ENCODE assay signal across 8 mouse cellular contexts in the genomic region with DNA sequence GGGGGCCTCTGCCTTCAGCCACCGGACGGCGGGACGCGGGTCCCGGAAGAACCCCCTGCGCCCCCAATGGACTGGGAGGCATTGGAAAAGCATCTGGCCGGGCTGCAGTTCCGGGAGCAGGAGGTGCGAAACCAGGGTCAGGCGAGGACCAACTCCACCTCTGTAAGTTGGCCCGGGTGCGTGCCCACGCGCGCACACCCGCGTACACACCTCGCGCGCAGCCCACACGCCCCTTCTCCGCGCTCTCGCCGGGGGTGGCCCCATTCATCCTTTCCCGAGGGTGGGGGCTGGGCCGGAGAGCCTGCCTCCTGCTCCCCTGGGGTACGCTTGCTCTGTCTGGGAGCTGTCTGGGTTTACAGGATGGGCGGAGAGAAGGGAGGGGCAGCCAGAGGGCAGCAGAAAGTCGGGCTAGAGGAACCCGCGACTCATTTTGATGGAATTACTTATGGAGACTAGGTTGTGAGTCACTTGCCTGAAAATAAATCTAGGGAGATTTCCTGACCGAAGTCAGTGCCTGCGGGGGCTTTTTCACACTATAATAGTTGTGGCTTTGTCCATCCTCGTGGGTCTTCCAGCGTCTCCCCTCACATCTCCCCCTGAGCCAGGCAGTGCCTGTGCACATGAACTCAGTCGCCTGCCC.
DNase-seq lines count a peak whose midpoint lies in the region; ATAC-seq lines count a peak whose summit lies in the region.

No protein-coding gene starts in this region.

- DNase-seq in ES-CJ7 (ENCODE audit: low read depth, low spot score): peak; percentile 57
- peak; percentile 13 to 18 for DNase-seq in adrenal gland, postnatal 4 days (ENCODE audit: low spot score in 2 of 2)
- peak; percentile 69 for DNase-seq in fibroblast of lung, adult 2 months (ENCODE audit: low read depth)
- peak; percentile 74 for DNase-seq in neural tube, embryonic 11.5 days (ENCODE audit: low spot score)

- under 1% methylated on average over 37 of the region's 38 CpGs for WGBS in heart, embryonic 11.5 days (ENCODE audit: insufficient replicate concordance)
- under 1% methylated on average over 38 of the region's 38 CpGs for WGBS in kidney, embryonic 16.5 days
- WGBS in liver, embryonic 12.5 days (ENCODE audit: insufficient replicate concordance): under 1% methylated on average over 38 of the region's 38 CpGs
- WGBS in neural tube, embryonic 11.5 days: under 1% methylated on average over 36 of the region's 38 CpGs

- ATAC-seq in heart, embryonic 11.5 days (replicated peaks; ENCODE audit: insufficient number of reproducible peaks, low FRiP score, low TSS enrichment): peak; percentile 35; the same call in 1 of the 2 replicates
- peak; percentile 28 for ATAC-seq in kidney, embryonic 16.5 days (ENCODE audit: low FRiP score, low TSS enrichment)
- ATAC-seq in liver, embryonic 12.5 days: no peak
- peak; percentile 52 for ATAC-seq in neural tube, embryonic 11.5 days (ENCODE audit: insufficient read depth, low FRiP score, low TSS enrichment)
- no peak for ATAC-seq in CD4-positive, CD25-positive, alpha-beta regulatory T cell, adult 4 months

- H3K4me1 ChIP-seq in heart, embryonic 11.5 days (ENCODE audit: control insufficient read depth, insufficient read depth, low read length): peaks cover 25% of the 10 kb centered on the region
- peaks cover 41% of the 10 kb centered on the region for H3K4me1 ChIP-seq in kidney, embryonic 16.5 days (ENCODE audit: insufficient read depth, low read length)
- peaks cover 54% of the 10 kb centered on the region for H3K4me1 ChIP-seq in liver, embryonic 12.5 days
- no peaks in the 10 kb centered on the region; the same call in 1 of the 2 replicates for H3K4me1 ChIP-seq in neural tube, embryonic 11.5 days (ENCODE audit: control insufficient read depth, insufficient read depth, low read length)

- H3K36me3 ChIP-seq in heart, embryonic 11.5 days (ENCODE audit: control insufficient read depth, insufficient read depth, low read length): no peaks in the 10 kb centered on the region
- no peaks in the 10 kb centered on the region for H3K36me3 ChIP-seq in kidney, embryonic 16.5 days (ENCODE audit: insufficient read depth, low read length)
- no peaks in the 10 kb centered on the region for H3K36me3 ChIP-seq in liver, embryonic 12.5 days
- no peaks in the 10 kb centered on the region for H3K36me3 ChIP-seq in neural tube, embryonic 11.5 days (ENCODE audit: control insufficient read depth, insufficient read depth, low read length)

- peak overlapping the region; percentile 80 for H3K4me3 ChIP-seq in heart, embryonic 11.5 days (ENCODE audit: low read depth, low read length)
- H3K4me3 ChIP-seq in kidney, embryonic 16.5 days (ENCODE audit: low read length): peak overlapping the region; percentile 74
- H3K4me3 ChIP-seq in liver, embryonic 12.5 days: peak overlapping the region; percentile 70
- peak overlapping the region; percentile 70 for H3K4me3 ChIP-seq in neural tube, embryonic 11.5 days (ENCODE audit: low read depth, low read length)

- no peaks in the 10 kb centered on the region for H3K9me3 ChIP-seq in heart, embryonic 11.5 days (replicated peaks; ENCODE audit: control insufficient read depth, low read length)
- H3K9me3 ChIP-seq in kidney, embryonic 16.5 days (ENCODE audit: low read length): no peaks in the 10 kb centered on the region
- no peaks in the 10 kb centered on the region for H3K9me3 ChIP-seq in liver, embryonic 12.5 days (replicated peaks)
- H3K9me3 ChIP-seq in neural tube, embryonic 11.5 days (ENCODE audit: control insufficient read depth, low read length): no peaks in the 10 kb centered on the region

- H3K27me3 ChIP-seq in heart, embryonic 11.5 days (ENCODE audit: control insufficient read depth, insufficient read depth, low read length): no peaks in the 10 kb centered on the region
- no peaks in the 10 kb centered on the region for H3K27me3 ChIP-seq in kidney, embryonic 16.5 days (ENCODE audit: insufficient read depth, low read length)
- H3K27me3 ChIP-seq in liver, embryonic 12.5 days (replicated peaks): peaks cover 42% of the 10 kb centered on the region
- H3K27me3 ChIP-seq in neural tube, embryonic 11.5 days (ENCODE audit: control insufficient read depth, insufficient read depth, low read length): no peaks in the 10 kb centered on the region

- H3K4me2 ChIP-seq in heart, embryonic 11.5 days: peak overlapping the region; percentile 79
- H3K4me2 ChIP-seq in kidney, embryonic 16.5 days (replicated peaks; ENCODE audit: low read depth, low read length): peak overlapping the region; percentile 99
- H3K4me2 ChIP-seq in liver, embryonic 12.5 days: peak overlapping the region; percentile 93
- peak overlapping the region; percentile 90 for H3K4me2 ChIP-seq in neural tube, embryonic 11.5 days (ENCODE audit: low read depth)

- peak overlapping the region; percentile 90 for H3K9ac ChIP-seq in heart, embryonic 11.5 days (ENCODE audit: low read depth, low read length)
- peak overlapping the region; percentile 88 for H3K9ac ChIP-seq in kidney, embryonic 16.5 days (replicated peaks; ENCODE audit: low read length)
- H3K9ac ChIP-seq in liver, embryonic 12.5 days: peak overlapping the region; percentile 62
- peak overlapping the region; percentile 81 for H3K9ac ChIP-seq in neural tube, embryonic 11.5 days (ENCODE audit: low read length)

- peak overlapping the region; percentile 98 for H3K27ac ChIP-seq in heart, embryonic 11.5 days (ENCODE audit: low read depth, low read length)
- peak overlapping the region; percentile 98 for H3K27ac ChIP-seq in kidney, embryonic 16.5 days (ENCODE audit: low read length)
- H3K27ac ChIP-seq in liver, embryonic 12.5 days: no peak overlapping the region
- peak overlapping the region; percentile 63 for H3K27ac ChIP-seq in neural tube, embryonic 11.5 days (ENCODE audit: low read depth, low read length)

Comparison
In these comparisons a context has a peak if more than half of its experiments do, and no peak if none do; other contexts are left out.
1. DNase-seq: peak in every context shown above with its lines; median percentile 74 in neural tube, embryonic 11.5 days; 69 in fibroblast of lung, adult 2 months; 57 in ES-CJ7; 16 in adrenal gland, postnatal 4 days.
2. ATAC-seq: peak in heart, embryonic 11.5 days (single experiment), kidney, embryonic 16.5 days (single experiment) and neural tube, embryonic 11.5 days (single experiment); none in liver, embryonic 12.5 days (single experiment) and CD4-positive, CD25-positive, alpha-beta regulatory T cell, adult 4 months (single experiment).
3. Peak in every context shown above with its lines, with median percentiles within 50 percentile points of each other: H3K4me2 ChIP-seq, H3K4me3 ChIP-seq and H3K9ac ChIP-seq.